Mouse (Mus musculus) cerebellum, adult 11-12 months (tissue): Measurements from ENCODE around the gene Tmem136.
A peak's percentile ranks its signal among the peaks of the same experiment; 100 is the strongest.

Experiments
- DNase-seq: peaks from one replicate; pipeline ENCODE4 v3.0.0; 2022

Gene Tmem136

GRCm38 (mm10) chr9:43107555-43107954, 8.8 kb downstream of the Tmem136 start:
- DNase-seq = no peak

- DNase-seq = peak; percentile 64
Observed at GRCm38 (mm10) chr9:43107187-43107517, 9.2 kb downstream of the Tmem136 start, which contains the start of gene Arhgef12. Gene Arhgef12 (minus strand): TSS chr9:43107239.

GRCm38 (mm10) chr9:43106426-43107186, 9.8 kb downstream of the Tmem136 start:
- DNase-seq = peak; percentile 74

DNA sequence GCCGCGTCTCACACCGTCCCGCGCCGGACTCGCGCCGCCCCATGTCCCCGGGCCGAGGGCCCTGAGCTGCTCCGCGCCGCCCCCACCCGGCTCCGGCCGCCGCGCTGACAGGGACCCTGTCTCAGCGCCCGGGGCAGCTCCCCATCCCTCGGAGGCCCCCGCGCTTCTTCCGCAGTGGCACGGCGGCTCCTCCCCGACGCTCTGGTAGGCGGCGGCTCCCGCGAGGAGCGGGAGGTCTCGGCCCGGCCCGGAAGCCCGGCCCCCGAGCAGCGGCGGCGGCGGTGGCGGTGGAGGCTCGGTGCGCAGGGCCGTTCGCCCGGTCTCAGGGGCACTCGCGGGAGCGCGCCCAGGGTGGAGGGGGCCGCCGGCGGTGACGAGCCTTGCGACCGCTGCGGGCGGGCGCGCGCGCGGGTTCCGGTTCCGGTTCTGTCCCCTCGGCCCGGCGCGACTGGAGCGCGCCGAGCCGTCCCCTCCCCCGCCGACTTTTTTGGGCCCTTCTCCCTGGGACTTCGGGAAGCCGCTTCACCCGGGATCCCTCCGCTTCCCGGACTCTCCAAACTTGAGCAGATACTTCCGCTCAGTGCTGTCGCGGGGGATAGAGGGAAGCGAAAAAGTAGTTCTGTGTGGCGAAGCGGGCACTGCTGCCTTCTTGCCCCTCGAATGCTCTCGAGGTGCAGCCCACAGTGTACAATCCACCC, 10.6 kb downstream of the Tmem136 start:
- peak; percentile 93 for DNase-seq

GRCm38 (mm10) chr9:43104873-43105663, 11.3 kb downstream of the Tmem136 start:
- DNase-seq = peak; percentile 72

DNA sequence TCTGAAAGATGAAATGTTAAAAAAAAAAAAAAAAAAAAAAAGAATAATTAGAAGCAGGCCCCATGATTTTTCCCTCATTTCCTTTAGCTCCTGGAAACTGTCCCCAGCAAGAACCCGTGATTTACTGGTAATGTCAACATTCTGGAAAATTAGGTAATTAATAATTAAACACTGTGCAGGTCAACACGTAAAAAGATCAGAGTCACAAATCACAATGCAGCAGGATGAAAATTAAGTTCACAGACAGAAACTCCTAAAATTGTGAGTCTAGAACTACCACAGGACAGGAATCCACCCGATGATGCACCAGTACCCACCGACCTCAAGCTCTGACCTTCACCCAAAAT, 11.9 kb downstream of the Tmem136 start:
- DNase-seq = no peak

DNA sequence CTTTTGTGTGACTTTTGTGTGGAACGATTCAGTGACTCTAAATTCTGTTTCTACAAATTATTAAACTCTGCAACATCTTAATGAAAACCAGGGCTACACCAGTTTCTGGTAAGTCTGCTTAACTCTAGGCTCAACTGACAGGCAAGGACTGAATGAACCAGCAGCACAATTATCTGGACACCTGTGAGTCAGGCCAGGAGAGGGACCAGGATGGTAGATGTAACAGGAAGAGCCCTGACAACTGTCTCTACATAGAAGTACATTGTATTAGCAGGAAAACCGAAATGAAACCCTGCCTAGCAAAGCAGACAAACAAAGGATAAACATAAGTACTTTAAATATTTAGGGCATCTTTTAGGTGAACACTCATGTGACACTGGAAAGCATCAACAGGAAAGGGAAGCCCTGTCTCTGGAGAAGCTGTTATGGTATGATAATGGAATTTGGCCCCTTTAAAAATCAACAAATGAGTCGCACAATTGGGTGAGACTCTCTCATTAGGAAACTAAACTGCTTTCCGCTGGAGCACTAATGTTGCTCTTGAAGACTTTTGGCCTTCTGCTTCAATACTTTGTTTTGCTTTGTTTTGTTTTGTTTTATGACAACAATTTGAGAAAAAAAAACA, 12.6 kb downstream of the Tmem136 start:
- DNase-seq = no peak

DNA sequence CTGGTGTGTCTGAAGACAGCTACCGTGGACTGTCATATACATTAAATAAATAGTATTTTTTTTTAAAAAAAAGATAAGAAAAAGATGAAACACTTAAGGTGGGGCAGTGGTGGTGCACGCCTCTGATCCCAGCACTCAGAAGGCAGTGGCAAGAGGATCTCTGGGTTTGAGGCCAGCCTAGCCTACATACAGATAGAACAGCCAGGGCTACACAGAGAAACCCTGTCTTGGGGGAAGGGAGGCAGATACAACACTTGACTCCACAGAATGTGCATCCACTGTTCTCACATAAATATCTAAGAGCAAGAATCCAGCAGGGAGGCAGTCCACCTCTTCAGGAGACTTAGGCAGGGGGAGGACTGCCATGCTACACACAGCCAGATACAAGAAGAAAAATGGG, 13.4 kb downstream of the Tmem136 start:
- DNase-seq = no peak

- no peak for DNase-seq
Observed at GRCm38 (mm10) chr9:43101936-43102595, 14.3 kb downstream of the Tmem136 start.

- DNase-seq = no peak
Observed at GRCm38 (mm10) chr9:43098922-43099321, 17.4 kb downstream of the Tmem136 start.

DNA sequence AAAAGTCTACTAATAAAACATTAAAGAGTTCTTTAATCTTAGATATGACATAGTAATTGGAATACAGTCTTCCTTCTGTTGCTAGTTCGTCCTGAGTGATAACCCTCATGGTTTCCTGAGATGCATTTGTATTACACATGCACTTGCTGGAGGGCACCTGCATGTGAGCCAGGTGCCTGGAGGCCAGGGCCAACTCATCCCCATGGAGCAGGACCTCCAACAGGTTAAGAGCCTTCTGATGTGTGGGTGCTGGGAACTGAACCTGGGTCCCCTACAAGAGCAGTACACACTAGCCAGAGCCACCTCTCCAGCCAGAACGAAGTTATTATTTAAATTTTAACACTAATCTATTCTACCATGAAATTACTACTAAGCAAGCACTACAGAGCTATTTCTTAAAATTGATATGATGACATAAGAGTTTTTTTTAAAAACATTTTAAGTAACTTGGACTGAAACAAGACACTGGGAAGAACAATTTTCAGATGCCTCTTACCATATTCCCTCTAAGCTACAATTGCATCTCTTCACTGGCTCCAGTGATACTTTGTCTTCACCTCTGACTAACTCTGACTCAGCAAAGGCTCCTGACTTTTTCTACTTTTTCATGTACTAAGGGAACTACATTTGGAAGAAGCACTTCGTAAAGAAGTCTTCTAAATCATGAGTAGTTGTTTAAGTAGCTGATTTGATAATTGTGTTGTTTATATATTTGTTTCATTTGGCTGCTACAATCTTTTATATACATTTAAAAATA, 18.4 kb downstream of the Tmem136 start:
- DNase-seq = no peak

DNA sequence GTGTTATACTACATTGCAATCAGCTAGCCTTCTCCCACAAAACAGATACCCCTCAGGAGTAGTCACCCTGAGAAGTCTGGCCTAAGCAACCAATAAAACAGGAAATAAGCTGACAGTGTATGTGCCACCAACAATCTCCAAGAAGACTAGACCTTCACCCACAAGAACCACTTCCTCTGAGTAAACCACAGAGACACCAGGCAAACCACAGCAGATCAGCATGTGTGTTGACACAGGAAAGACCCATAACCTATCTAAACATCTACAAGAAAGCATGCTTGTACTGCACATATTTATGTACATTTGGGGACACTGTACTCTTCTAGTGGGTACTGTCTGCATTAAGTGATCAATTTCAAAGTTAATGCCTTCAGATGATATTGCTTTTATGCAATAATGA, 20.0 kb downstream of the Tmem136 start:
- DNase-seq = no peak

GRCm38 (mm10) chr9:43094828-43095227, 21.5 kb downstream of the Tmem136 start:
- no peak for DNase-seq

- DNase-seq = peak; percentile 46
Observed at GRCm38 (mm10) chr9:43093803-43094202, 22.6 kb downstream of the Tmem136 start.

DNA sequence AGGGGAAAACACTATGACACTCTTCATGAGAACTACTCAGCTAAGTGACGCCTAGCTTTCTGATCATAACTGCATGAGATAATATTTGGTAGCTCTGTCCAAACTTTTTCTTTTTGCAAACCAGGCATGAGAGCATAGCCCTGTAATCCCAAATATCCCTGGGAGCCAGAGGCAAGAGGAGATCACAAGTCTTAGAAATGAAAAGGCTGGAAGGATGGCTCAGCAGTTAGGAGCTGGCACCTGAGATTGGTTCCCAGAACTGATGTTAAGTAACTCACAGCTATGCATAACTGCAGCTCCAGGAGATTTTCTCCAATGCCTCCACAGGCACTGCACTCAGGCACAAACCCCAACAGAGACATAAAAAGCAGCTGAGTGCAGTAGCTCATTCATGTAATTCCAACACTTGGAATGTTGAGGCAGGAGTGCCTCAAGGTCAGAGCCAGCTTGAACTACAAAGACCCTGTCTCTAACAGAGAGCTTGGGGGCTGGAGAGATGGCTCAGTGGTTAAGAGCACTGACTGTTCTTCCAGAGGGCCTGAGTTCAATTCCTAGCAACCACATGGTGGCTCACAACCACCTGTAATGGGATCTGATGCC, 30.6 kb downstream of the Tmem136 start:
- no peak for DNase-seq

DNA sequence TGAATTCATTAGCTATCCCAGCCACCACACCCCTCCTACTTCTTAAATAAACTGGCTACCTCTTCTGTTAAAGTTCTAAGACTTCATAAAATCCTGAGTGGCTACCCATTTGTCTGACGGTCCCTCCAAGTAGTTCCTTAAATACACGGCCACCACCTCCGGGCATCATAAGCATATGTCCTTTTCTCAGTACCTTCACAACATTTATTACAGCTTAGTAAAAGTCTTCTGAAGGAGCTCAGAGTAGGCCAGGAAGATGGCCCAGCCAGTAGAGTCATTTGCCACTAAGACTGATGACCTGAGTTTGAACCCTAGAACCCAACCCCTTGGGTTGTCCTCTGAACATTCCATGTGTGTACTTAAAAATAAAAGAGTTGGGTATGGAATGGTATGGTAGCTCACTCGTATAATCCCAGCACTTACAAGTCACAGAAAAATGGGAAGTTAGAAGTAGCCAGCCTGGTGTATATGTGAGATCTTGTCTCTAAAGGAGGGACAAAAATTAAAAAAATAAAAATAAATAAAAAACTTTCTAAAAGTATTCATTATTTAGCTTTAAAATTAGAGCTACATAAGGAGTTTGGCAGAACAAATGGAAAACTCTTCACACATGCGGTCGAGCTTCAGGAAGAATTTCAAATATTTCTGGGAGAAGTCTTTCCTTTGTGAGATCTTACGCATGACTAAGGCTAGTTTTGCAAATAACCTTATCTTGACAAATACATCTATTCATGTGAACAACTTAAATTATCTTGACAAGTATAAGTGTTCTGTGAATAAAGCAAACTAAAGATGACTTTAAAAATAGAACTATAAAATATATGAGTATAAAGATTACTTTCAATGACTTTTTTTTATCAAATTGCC, 31.6 kb downstream of the Tmem136 start:
- no peak for DNase-seq

DNA sequence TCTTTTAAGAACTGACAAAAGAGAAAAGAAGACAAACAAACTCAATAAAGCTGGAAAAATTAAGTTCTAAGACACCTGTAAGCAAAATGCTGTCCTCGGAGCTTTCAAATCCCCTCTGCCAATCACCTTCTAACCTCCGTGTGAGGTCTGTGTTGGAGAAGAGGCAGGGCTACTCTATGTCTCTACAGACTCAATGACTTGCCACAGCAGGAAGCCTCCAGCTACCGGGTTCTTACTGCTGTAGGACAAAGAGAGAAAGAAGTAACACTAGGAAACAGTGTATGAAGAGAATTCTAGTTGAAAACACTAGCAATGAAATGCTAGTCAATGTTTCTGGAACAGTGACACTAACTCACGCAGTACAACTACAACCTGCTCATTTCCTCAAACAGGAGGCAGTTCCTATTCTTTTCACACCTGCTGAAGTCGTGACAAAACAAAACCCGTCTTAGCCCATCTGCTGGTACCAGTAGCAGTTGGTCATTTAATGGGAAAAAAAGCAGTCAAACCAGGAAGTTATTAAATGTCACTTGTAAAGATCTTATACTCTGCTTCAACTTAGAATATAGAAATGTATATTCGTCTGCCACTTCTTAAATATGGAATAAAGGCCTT, 32.8 kb downstream of the Tmem136 start:
- no peak for DNase-seq

DNA sequence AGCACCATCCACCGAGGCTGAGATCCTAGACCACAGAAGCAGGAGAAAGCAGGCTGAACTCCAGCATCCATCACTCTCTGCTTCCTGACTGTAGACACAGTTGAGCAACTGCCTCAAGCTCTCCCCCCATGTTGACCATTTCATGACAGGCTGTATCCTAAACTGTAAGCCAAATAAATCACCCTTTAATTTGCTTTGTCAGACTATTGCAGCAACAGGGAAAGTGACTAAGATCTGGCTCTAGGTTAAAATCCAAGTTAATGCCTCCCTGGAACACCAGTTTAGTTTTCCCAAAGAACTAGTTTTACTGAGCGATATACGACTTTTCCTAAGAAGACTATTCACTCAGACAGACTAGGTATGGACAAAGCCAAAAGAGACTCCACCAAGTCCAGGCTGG, 37.7 kb downstream of the Tmem136 start:
- DNase-seq = no peak

- DNase-seq = no peak
Observed at GRCm38 (mm10) chr9:43076163-43076562, 40.2 kb downstream of the Tmem136 start.

DNA sequence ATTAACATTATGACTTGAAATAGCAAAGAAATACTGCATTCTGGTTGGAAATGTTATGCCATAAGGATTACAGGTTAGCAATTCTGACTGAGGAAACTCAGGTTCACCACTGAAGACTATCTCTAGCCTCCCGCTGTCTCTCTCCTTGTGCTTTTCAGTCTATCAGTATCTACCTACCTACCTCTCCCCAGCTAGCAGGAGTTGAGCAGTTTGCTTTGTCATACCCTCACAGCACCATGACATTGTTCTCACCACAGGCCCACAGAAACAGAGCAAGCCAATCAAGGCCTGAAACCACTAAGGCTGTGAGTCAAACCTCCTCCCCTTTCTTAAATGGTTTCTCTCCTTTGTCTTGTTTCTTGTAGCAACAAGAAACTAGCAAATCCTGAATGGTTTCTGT, 41.8 kb downstream of the Tmem136 start:
- DNase-seq = no peak
